Mouse (Mus musculus) spleen, adult 2 months (tissue): ENCODE data around the gene Pitpnc1.
A peak's percentile ranks its signal among the peaks of the same experiment; 100 is the strongest.

Experiments
- CTCF ChIP-seq: fragments of 200-500 bp; IDR thresholded peaks from 2 replicates; pipeline ENCODE4 v1.5.1; 2011; ENCODE audit warnings: mild to moderate bottlenecking, inconsistent platforms; ENCODE audit not compliant: insufficient read depth, insufficient read length, insufficient replicate concordance; ENCODE audit errors: extremely low read depth
- POLR2A ChIP-seq: fragments of 200-500 bp; IDR thresholded peaks from 2 replicates; pipeline ENCODE4 v1.6.1; 2011; ENCODE audit warnings: low read depth, low read length, inconsistent platforms

DNA sequence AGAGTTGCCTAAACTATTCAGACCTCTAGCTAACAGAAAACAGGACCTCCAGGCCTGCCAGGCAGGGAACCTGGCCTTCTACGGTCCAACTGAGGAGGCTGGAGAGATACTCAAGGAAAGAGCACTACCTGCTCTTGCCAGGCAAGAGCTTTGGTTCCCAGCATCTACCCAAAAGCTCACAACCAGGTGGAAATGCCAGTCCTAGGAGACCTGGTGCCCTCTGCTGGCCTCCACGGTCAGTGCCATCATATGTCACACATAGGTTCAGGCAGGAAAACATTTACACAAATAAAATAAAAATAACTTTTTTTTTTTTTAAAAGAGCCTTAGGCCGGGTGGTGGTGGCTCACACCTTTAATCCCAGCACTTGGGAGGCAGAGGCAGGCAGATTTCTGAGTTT lies 8.0 kb downstream of the Pitpnc1 start:
- TF ChIP-seq CTCF (peak; percentile 52; the same call in 1 of the 2 replicates), POLR2A (no peak)
